Mouse (Mus musculus): Measurements from ENCODE around the gene Tssc4. TPM values are rescaled to one million over a fixed set of nuclear protein-coding genes. Genes with fewer than 3 reads are reported as not detected.

The Tssc4 gene
- polyA plus RNA-seq, 1 experiment from 2014 or later, result 134 TPM

DNA sequence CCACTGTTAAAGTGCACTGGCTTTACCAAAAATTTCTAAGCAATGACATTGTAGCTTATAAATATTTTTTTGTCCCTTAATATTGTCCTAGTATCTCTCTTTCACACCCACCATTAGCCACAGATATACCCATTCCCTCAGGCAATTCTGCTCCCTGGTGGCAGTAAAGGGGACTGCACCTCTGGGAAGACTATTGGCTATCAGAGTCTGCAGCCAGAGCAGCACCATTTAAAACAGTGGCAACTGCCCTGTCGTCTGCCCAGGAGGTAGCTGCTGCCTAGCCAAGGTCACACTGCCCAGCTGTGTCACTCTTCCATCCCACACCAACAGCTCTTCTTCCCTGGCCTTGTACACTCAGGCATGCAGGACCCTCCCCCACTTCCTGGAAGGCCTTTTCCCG is 17.3 kb downstream of the Tssc4 start:
- WGBS, result 55% methylated on average over 2 of the region's 2 CpGs
- peak; percentile 59 for DNase-seq (ENCODE audit: low spot score)
- no peaks in the 10 kb centered on the region for H3K9me3 ChIP-seq
- no peak overlapping the region for H3K4me3 ChIP-seq
- peak overlapping the region; percentile 59; the same call in 1 of the 2 replicates for H3K27ac ChIP-seq
- H3K36me3 ChIP-seq, result no peaks in the 10 kb centered on the region
- peaks cover 11% of the 10 kb centered on the region; the same call in 1 of the 2 replicates for H3K27me3 ChIP-seq (ENCODE audit: insufficient read depth, poor library complexity, severe bottlenecking)
- peaks cover 17% of the 10 kb centered on the region for H3K4me1 ChIP-seq (replicated peaks)

DNA sequence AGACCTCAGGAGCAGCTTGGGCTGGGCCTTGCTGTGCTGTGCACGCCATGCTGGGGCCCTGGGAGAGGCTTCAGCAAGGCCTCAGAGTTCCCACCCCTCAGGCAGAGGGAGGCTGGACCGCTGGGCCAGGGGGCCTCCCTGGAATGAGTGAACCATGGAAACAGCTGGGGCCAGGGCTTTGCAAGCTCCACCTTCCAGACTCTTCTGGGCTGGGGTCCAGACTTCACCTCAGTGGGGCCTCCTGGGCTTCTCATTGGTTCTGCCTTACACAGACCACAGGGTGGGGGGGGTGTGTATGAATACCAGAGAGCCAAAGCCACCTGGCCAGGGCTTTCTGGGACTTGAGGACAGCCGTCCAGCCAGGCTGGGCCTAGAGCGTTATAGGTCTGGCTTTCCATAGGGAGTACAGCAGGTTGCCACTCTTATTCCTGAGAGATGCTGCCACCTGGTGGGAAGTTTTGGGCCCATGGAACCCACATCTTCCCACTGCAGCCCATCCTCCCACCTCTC is 18.1 kb downstream of the Tssc4 start:
- Histone ChIP-seq H3K27ac (peak overlapping the region; percentile 59), H3K36me3 (no peaks in the 10 kb centered on the region), H3K4me3 (no peak overlapping the region), H3K27me3 (ENCODE audit: insufficient read depth, poor library complexity, severe bottlenecking) (peaks cover 11% of the 10 kb centered on the region; the same call in 1 of the 2 replicates), H3K9me3 (no peaks in the 10 kb centered on the region), H3K4me1 (replicated peaks) (peaks cover 15% of the 10 kb centered on the region)
- DNase-seq (ENCODE audit: low spot score), result peak; percentile 32
- 54% methylated on average over 4 of the region's 4 CpGs for WGBS

DNA sequence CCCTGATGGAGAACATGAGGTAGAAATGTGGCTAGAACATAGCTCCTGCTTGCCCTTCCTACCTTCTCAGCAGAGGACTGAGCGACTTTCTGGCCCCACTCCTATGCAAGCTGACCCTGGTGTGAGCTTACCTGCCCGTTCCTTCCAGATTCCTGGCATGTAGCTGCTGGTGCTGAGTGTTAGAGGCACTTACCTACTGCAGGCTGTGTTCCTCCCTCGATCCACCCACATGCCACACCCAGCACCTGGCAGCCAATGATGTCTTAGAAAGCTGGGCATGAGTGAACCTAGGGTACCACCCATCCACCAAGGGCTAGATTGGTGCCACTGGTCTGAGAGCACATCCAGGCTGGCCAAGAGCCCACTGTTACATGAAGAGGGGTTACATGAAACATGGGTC is 24.8 kb downstream of the Tssc4 start:
- Histone ChIP-seq H3K4me3 (no peak overlapping the region), H3K36me3 (no peaks in the 10 kb centered on the region), H3K27ac (no peak overlapping the region), H3K27me3 (ENCODE audit: insufficient read depth, poor library complexity, severe bottlenecking) (peaks cover 25% of the 10 kb centered on the region), H3K9me3 (no peaks in the 10 kb centered on the region), H3K4me1 (replicated peaks) (0 out of 2 replicates have a peak, but pooled peaks cover 2% of the 10 kb centered on the region)
- WGBS, result 76% methylated on average over 3 of the region's 3 CpGs
- DNase-seq (ENCODE audit: low spot score), result no peak

DNA sequence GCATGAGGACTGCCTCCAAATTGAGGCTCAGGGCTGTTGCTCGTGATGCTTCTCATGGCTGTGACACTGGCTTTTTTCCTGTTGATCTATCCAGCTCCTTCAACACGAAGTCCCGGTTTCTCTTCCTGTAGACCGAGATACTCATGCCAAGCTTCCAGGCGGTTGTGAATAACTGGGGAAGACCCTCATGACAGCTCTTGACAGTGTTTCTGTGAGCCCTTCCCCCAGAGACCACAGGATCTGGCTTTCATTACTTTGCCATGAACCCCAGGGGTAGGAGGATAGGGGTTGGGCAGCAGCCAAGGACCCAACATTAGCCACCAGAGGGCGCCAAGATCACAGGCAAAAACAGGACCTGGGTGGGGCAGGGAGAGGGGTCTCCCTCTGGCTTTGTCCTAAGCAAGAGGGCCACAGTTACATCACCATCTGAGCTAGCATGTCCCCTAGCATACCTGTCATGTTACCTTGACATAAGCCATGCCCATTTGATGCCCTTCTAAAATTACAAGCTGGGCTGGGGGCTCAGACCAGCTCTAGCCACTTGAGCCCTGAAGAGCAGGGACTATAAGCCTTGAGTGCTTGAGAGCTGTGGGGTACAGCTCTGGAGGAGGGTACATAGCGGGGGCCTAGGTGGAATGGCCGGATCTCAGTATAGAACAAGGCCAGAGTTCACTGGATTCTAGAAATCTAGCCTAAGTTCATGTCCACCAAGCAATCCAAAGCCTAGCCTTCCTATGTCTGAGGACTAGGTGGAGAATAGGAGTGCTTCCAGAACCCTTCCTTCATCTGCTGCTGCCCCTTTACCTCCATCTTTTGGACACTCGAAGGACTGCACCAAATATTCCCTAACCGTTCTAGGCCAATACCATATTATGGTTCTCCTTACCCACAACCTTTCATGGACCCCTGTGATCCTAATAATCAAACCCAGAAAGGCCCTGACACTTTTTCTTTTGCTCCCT is 25.8 kb downstream of the Tssc4 start, which contains the start of gene Trpm5:
TSS of gene Trpm5 (minus strand) at position 51 of the 962 bp plus-strand sequence.
- Histone ChIP-seq H3K4me1 (replicated peaks) (0 out of 2 replicates have a peak, but pooled peaks cover 2% of the 10 kb centered on the region), H3K27me3 (ENCODE audit: insufficient read depth, poor library complexity, severe bottlenecking) (peaks cover 23% of the 10 kb centered on the region), H3K27ac (0 out of 2 replicates have a peak within 1 kb of the TSS, but pooled peaks have one; percentile 31), H3K36me3 (no peaks in the 10 kb centered on the region), H3K9me3 (no peaks in the 10 kb centered on the region), H3K4me3 (no peak within 1 kb of the TSS)
- 41% methylated on average over 10 of the region's 10 CpGs for WGBS
- DNase-seq (ENCODE audit: low spot score), result peak; percentile 75

DNA sequence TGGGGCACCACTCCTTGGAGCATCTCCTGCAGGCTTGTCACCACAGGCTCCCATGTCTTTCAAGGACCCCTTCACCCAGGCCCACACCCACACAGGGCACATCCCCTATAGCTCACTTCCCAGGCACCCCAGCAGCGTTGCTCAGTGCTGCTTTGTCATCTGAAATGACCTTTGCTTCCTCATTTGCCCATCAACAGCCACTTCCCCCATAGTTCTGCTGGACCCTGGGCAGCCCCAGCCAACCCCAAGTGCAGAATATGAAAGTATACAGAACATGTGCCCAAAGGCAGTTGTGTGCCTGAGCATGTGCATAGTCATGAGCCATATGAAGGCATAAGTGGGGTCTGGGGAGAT is 26.5 kb downstream of the Tssc4 start:
- H3K27ac ChIP-seq, result no peak overlapping the region
- 0 out of 2 replicates have a peak, but pooled peaks cover 2% of the 10 kb centered on the region for H3K4me1 ChIP-seq (replicated peaks)
- no peaks in the 10 kb centered on the region for H3K36me3 ChIP-seq
- H3K9me3 ChIP-seq, result no peaks in the 10 kb centered on the region
- H3K27me3 ChIP-seq (ENCODE audit: insufficient read depth, poor library complexity, severe bottlenecking), result peaks cover 18% of the 10 kb centered on the region
- no peak for DNase-seq (ENCODE audit: low spot score)
- no peak overlapping the region for H3K4me3 ChIP-seq
- WGBS, result 63% methylated on average over 1 of the region's 1 CpGs

DNA sequence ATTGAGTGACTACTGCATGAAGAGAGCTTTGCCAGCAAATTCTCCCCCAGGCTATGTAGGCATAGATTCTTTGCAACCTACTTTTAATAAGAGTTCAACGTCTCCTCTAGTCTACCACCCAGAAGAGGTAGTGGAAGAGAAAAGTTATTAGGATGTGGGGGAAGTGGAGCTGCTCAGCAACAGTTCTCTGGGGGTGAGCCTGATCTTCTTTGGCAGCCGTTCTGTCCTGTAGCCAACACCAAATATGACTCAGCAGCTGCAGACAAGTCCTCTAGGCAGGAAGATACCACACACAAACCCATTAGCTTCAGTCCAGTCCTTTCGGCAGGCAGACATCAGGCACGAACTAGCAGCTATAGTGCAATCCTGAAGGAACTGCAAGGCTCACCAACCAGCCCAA is 31.7 kb downstream of the Tssc4 start:
- Histone ChIP-seq H3K4me1 (replicated peaks) (no peaks in the 10 kb centered on the region), H3K36me3 (no peaks in the 10 kb centered on the region), H3K9me3 (no peaks in the 10 kb centered on the region), H3K27me3 (ENCODE audit: insufficient read depth, poor library complexity, severe bottlenecking) (peaks cover 34% of the 10 kb centered on the region), H3K4me3 (no peak overlapping the region), H3K27ac (no peak overlapping the region)
- 82% methylated on average over 4 of the region's 4 CpGs for WGBS
- DNase-seq (ENCODE audit: low spot score), result no peak

DNA sequence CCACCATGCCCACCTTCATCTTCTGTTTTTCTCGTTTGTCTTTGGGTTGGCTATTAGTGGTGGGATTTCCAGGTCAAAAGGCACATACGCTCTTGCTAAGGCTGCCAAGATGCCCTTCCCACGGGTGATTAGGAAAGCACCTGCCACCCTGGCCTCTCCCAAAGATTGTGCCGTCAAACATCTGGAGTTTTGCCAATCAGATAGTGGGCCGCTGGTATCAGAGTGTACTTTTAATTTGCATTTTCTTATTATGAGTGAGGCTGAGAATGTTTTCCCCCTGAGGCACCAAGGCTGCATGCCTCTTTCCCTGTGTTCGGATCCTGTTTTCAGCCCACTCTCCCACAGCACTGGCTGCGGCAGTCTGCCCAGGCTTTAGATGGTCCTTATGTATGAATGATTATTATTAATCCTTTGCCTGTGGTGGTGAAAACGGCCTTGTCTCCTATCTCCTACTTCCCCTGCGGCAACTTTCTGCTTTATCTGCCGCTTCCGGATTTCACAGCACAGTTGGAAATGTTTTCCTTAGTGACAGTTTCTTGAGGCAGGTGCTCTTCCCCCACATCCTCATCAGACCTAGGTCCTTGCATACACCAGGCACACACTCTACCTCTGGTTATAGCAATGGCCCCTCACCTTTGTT is 36.3 kb downstream of the Tssc4 start:
- H3K4me1 ChIP-seq (replicated peaks), result peaks cover 36% of the 10 kb centered on the region
- no peaks in the 10 kb centered on the region for H3K36me3 ChIP-seq
- DNase-seq (ENCODE audit: low spot score), result no peak
- peaks cover 71% of the 10 kb centered on the region for H3K27me3 ChIP-seq (ENCODE audit: insufficient read depth, poor library complexity, severe bottlenecking)
- no peak overlapping the region for H3K4me3 ChIP-seq
- H3K9me3 ChIP-seq, result no peaks in the 10 kb centered on the region
- H3K27ac ChIP-seq, result no peak overlapping the region
- 75% methylated on average over 11 of the region's 11 CpGs for WGBS

DNA sequence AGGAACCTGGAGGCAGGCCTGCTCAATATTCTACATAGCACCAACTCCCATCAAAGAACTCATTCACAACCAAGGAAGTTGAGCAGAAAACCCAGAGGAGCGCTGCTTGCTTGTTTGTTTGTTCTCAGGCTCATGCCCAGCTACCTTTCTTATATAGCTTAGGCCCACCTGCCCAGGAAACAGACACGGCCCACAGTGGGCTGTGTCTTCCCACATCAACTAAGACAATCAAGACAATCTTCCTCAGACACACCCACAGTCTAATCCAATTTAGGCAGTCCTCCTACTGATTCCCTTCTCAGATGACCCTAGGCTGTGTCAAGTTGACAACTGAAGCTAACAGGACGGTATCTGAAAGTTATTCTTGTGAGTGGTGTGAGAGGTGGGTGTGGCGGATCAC is 37.0 kb downstream of the Tssc4 start, which contains the start of gene Kcnq1:
TSS of gene Kcnq1 (plus strand) at position 301 of the 400 bp plus-strand sequence.
- Histone ChIP-seq H3K27me3 (ENCODE audit: insufficient read depth, poor library complexity, severe bottlenecking) (peaks cover 78% of the 10 kb centered on the region), H3K9me3 (no peaks in the 10 kb centered on the region), H3K4me1 (replicated peaks) (peaks cover 36% of the 10 kb centered on the region), H3K4me3 (peak within 1 kb of the TSS; percentile 51), H3K36me3 (no peaks in the 10 kb centered on the region), H3K27ac (0 out of 2 replicates have a peak within 1 kb of the TSS, but pooled peaks have one; percentile 13)
- 68% methylated on average over 4 of the region's 4 CpGs for WGBS
- DNase-seq (ENCODE audit: low spot score), result no peak

DNA sequence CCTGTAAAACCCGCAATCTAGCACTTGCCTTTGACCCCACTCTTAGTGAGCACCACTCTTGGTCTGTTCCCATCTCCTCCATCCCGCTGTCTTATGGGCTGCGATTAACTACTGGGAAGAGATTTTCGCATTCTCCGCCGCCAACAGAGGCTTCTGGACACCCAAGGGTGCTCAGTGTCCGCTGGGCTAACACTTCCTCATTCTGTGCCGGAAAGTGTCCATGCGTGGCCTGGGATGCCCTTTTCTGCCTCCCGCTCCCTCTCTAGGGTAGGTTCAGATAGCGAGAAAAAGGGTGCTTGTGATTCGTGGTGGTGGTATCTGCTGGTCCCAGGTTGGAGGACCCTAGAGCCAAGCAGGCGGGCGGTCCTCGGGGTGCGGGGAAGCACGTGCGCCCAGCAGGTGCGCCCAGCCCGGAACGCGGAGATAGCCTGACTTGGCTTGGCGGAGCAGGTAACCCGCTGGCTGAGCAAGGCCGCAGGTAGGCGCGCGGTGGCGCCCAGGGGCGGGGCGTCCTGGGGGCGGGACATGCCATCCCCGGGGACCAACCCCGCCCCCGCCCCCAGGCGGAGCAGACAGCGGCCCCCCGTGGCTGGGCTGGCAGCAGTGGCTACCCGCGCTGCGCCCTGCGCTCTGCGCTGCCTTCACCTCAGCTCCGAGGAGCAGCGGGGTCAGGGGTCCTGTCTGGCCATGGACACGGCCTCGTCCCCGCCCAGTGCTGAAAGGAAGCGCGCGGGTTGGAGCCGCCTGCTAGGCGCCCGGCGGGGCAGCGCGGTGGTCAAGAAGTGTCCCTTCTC is 37.8 kb downstream of the Tssc4 start:
- peak; percentile 26 for DNase-seq (ENCODE audit: low spot score)

DNA sequence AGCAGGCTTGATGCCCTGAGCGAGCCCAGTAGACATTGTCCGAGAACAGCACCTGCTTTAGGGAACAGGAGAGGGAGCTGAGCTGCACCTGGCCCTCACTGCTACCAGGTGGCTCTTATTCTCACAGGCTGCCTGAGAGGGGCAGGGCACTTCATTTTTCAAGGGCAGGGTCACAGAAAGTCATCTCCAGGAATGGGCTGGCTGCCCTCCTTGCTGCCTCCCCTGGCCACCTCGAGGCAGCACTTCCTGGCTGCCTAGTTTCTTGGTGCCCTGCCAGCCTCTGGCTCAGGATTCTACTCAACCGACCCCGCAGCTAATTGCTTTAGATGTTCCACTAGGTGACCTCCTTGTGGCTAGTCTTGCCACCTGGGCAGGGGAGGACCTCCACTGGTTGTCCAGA is 39.2 kb downstream of the Tssc4 start:
- peaks cover 36% of the 10 kb centered on the region for H3K4me1 ChIP-seq (replicated peaks)
- H3K4me3 ChIP-seq, result no peak overlapping the region
- H3K9me3 ChIP-seq, result no peaks in the 10 kb centered on the region
- H3K27me3 ChIP-seq (ENCODE audit: insufficient read depth, poor library complexity, severe bottlenecking), result peaks cover 75% of the 10 kb centered on the region
- H3K27ac ChIP-seq, result no peak overlapping the region
- no peak for DNase-seq (ENCODE audit: low spot score)
- WGBS, result 53% methylated on average over 5 of the region's 5 CpGs
- no peaks in the 10 kb centered on the region for H3K36me3 ChIP-seq

More for the DNA sequence above, 37.8 kb downstream of the Tssc4 start:
- H3K4me1 ChIP-seq (replicated peaks), result peaks cover 36% of the 10 kb centered on the region
- peaks cover 82% of the 10 kb centered on the region for H3K27me3 ChIP-seq (ENCODE audit: insufficient read depth, poor library complexity, severe bottlenecking)
- H3K36me3 ChIP-seq, result no peaks in the 10 kb centered on the region
- peak overlapping the region; percentile 51 for H3K4me3 ChIP-seq
- 0 out of 2 replicates have a peak overlapping the region, but pooled peaks have one; percentile 13 for H3K27ac ChIP-seq
- WGBS, result 7% methylated on average over 56 of the region's 57 CpGs
- H3K9me3 ChIP-seq, result no peaks in the 10 kb centered on the region

DNA sequence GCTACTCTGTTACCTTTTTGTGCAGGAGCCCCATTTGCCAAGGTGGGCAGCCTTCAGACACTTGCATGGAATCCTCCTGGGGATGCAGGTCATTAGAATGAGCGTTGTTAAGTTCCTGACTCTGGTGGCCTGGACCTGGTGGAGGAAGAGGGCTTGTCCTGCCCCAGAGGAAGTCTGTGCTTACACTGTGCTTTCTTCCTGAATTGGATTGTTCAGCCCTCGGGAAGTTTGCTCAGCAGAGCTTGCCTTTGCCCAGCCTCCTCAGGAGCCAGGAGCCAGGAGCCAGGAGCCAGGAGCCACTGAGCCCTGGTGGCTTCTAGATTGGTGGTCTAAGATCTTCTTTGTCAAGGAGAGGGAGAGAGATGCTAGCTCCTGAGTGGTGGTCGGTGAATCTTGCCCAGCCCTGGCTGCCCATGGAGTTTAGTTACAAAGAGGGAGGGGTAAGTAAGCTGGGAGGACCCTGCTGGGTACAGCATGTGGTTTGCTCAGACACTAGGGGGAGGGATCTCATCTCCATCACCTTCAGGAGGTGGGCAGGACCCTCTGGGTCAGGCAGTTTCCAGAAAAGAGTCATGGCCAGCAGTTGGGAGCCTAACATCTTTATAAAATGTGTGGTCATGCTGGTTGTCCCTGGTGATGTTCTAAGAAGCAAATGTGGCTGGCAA is 40.1 kb downstream of the Tssc4 start:
- no peak for DNase-seq (ENCODE audit: low spot score)
- H3K27ac ChIP-seq, result 0 out of 2 replicates have a peak overlapping the region, but pooled peaks have one; percentile 12
- H3K36me3 ChIP-seq, result no peaks in the 10 kb centered on the region
- 39% methylated on average over 3 of the region's 3 CpGs for WGBS
- H3K9me3 ChIP-seq, result peaks cover under 1% of the 10 kb centered on the region; the same call in 1 of the 2 replicates
- H3K4me3 ChIP-seq, result no peak overlapping the region
- H3K4me1 ChIP-seq (replicated peaks), result peaks cover 36% of the 10 kb centered on the region
- H3K27me3 ChIP-seq (ENCODE audit: insufficient read depth, poor library complexity, severe bottlenecking), result peaks cover 70% of the 10 kb centered on the region
